Mouse (Mus musculus) G1E (cell line): Measurements from ENCODE around the gene Hoxb3. TPM values are rescaled to one million over a fixed set of nuclear protein-coding genes. Genes with fewer than 3 reads are reported as not detected.

ENCODE experiments used
- ATAC-seq: 2 replicates; pipeline ENCODE4 v1.8.0; 2016; ENCODE audit warnings: mild to moderate bottlenecking; ENCODE audit not compliant: insufficient number of reproducible peaks, poor library complexity, low FRiP score, severe bottlenecking; ENCODE audit errors: extremely low read depth
- DNase-seq: peaks from one replicate; pipeline ENCODE4 v3.0.0; 2012; ENCODE audit warnings: low spot score
- H3K27me3 ChIP-seq: 2 replicates; pipeline ENCODE4 v1.6.1; 2012; ENCODE audit warnings: mild to moderate bottlenecking, low read length, inconsistent platforms; ENCODE audit not compliant: insufficient read depth
- H3K36me3 ChIP-seq: replicated peaks from 2 replicates; pipeline ENCODE3; 2012; ENCODE audit warnings: mild to moderate bottlenecking, inconsistent platforms
- H3K4me1 ChIP-seq: 2 replicates; pipeline ENCODE4 v1.6.1; 2012; ENCODE audit warnings: low read depth, low read length, inconsistent platforms, mixed read lengths; ENCODE audit not compliant: insufficient read depth
- H3K4me3 ChIP-seq: 2 replicates; pipeline ENCODE4 v1.5.1; 2012; ENCODE audit warnings: low read depth, mild to moderate bottlenecking, inconsistent platforms, low read length, moderate library complexity, mixed read lengths
- H3K9me3 ChIP-seq: replicated peaks from 2 replicates; pipeline ENCODE4 v1.6.1; 2012; ENCODE audit warnings: inconsistent platforms
- CTCF ChIP-seq: IDR thresholded peaks from 2 replicates; pipeline ENCODE4 v1.5.1; 2012; ENCODE audit warnings: low read depth, low read length, inconsistent platforms, mixed read lengths
- GATA1 ChIP-seq: IDR thresholded peaks from 2 replicates; pipeline ENCODE4 v1.6.1; 2012; ENCODE audit warnings: borderline replicate concordance, low read length, inconsistent platforms, mixed read lengths
- GATA2 ChIP-seq: IDR thresholded peaks from 2 replicates; pipeline ENCODE4 v1.6.1; 2012; ENCODE audit warnings: low read depth, low read length, inconsistent platforms, borderline replicate concordance
- POLR2AphosphoS5 ChIP-seq: IDR thresholded peaks from 2 replicates; pipeline ENCODE4 v1.6.1; 2012; ENCODE audit warnings: low read depth, low read length, inconsistent platforms; ENCODE audit not compliant: insufficient replicate concordance
- TAL1 ChIP-seq: conservative IDR thresholded peaks from 2 replicates; pipeline ENCODE4 v1.6.1; 2012; ENCODE audit warnings: low read depth, low read length, inconsistent platforms, mixed read lengths
- polyA plus RNA-seq: library from polyadenylated mRNA; stranded (reverse); fragments of >175 nt; gene quantifications from 2 replicates; pipeline ENCODE4 v1.2.3, GENCODE M21; 2012
- total RNA-seq, 2 experiments: library from RNA; stranded (forward) in 1 of 2; stranded (reverse) in 1 of 2; fragments of 200-1000 nt in 1 of 2; fragments of >200 nt in 1 of 2; fragmentation: Nextera tagmentation in 1 of 2; gene quantifications; 2 replicates each; pipeline ENCODE4 v1.2.3; 2014 to 2017

Gene Hoxb3
- total and polyA plus RNA-seq, 3 experiments, result 0.08 to 0.16 TPM; not detected in 1

DNA sequence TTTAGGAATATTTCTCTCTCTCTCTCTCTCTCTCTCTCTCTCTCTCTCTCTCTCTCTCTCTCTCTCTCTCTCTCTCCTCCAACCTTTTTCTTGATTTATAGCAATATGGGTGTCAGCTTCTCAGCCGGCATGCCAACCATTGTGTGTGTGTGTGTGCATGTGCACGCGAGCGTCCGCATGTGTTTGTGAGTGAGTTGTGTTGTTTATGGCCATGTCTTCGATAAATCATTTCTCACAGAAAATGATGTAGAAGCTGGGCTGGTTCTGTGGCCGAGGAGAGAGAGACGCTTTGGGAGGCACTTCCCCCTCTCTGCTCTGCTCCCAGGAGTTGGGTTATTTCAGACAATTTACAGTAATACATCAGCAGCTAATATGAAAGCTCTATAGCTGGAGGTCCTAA, 5.5 kb downstream of the Hoxb3 start:
- TF ChIP-seq TAL1 (no peak), POLR2AphosphoS5 (no peak), CTCF (no peak)
- peaks cover 45% of the 10 kb centered on the region for H3K27me3 ChIP-seq

DNA sequence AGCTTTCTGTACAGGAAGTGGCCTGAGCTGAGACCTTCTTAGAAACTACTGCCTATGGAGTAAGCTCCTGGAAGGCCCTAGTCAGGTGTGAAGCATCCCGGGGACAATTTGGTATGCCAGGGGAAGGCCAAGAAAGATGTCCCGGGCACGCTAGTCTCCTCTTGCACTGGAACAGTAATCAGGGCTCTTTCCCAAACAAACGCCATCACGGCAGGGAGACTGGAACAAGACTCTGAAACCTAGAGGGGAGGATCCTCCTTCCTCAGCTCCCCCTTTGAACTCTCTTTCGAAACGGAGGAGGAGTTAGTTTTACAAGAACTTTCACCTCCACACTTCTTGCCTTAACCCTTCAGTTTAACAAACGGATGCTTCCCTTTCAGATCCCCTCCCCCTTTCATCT, 9.0 kb downstream of the Hoxb3 start:
- Histone ChIP-seq H3K4me3 (no peak overlapping the region), H3K4me1 (no peaks in the 10 kb centered on the region), H3K27me3 (peaks cover 38% of the 10 kb centered on the region), H3K9me3 (no peaks in the 10 kb centered on the region), H3K36me3 (no peaks in the 10 kb centered on the region)
- DNase-seq, result no peak
- no peak for ATAC-seq
- TF ChIP-seq GATA2 (no peak), CTCF (no peak), TAL1 (no peak), GATA1 (no peak), POLR2AphosphoS5 (no peak)

More for the DNA sequence above, 5.5 kb downstream of the Hoxb3 start:
- H3K36me3 ChIP-seq, result no peaks in the 10 kb centered on the region
- no peak for ATAC-seq
- no peak for DNase-seq
- no peaks in the 10 kb centered on the region for H3K4me1 ChIP-seq
- no peaks in the 10 kb centered on the region for H3K9me3 ChIP-seq
- no peak overlapping the region for H3K4me3 ChIP-seq

DNA sequence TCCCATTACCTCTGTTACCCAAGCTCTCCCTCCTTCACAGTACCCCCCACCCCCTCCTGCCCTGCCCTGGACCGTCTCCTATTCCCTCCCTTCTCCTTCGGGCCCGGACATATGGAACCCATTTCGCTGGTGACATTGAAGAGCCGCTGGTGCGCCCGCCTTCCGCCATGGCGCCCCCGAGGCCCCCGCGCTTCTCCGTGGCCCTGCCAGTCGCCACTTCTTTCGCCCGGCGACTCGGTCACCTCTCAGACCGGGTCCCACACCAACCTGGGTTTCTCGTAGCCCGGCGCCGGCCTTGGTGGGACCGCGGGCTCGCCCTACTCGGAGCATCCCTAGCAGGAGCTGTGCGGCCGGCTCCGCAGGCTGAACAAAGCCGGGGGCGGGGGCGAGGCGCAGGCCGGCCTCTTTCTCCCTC, 9.5 kb downstream of the Hoxb3 start:
- H3K9me3 ChIP-seq, result no peaks in the 10 kb centered on the region
- ATAC-seq (no peak), DNase-seq (no peak)
- H3K4me3 ChIP-seq, result no peak overlapping the region
- H3K4me1 ChIP-seq, result no peaks in the 10 kb centered on the region
- no peaks in the 10 kb centered on the region for H3K36me3 ChIP-seq
- peaks cover 35% of the 10 kb centered on the region for H3K27me3 ChIP-seq
- TF ChIP-seq GATA2 (no peak), CTCF (no peak), GATA1 (no peak), POLR2AphosphoS5 (no peak), TAL1 (no peak)

DNA sequence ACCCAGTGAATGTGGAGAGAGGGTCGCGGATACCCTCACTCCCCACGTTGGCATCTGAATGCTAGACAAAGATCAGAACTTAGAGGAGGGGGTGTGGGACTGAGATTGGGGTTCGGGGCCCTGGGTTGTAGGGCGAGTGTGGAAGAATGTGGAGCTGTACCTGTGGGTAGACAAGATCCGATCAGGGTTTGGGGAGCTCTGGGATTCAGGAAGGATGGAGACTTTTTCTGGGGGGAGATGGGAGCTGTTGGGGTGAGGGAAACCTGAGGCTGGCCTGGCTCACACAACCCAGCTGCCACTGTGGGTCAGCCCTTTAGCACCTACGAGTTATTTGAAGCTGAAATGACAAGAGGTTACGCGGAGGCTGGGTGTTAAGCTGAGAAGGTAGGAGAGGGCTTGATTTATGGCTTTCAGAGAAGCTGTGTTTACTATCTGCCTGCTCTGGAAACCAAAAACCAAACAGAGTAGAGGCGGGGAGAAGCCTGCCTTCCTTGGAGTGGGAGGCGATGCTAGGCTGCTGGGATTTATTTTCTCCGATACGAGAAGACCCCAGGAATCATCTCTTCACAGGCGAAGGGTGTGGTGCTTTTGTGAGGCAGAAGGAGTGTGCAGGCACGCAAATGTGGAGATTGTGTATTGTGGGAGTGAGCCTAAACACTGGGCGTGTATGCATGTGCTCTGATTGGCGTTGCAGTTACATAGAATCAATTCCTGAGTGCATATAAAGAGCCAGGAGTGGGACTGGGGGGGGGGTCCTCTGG, 10.3 kb downstream of the Hoxb3 start:
- peaks cover 35% of the 10 kb centered on the region for H3K27me3 ChIP-seq
- H3K9me3 ChIP-seq, result no peaks in the 10 kb centered on the region
- no peak for ATAC-seq
- H3K4me1 ChIP-seq, result no peaks in the 10 kb centered on the region
- no peak for TF ChIP-seq POLR2AphosphoS5
- no peak for TF ChIP-seq GATA1
- TF ChIP-seq GATA2, result no peak
- no peak for TF ChIP-seq CTCF
- TF ChIP-seq TAL1, result no peak
- no peak overlapping the region for H3K4me3 ChIP-seq
- no peaks in the 10 kb centered on the region for H3K36me3 ChIP-seq
- DNase-seq, result no peak

DNA sequence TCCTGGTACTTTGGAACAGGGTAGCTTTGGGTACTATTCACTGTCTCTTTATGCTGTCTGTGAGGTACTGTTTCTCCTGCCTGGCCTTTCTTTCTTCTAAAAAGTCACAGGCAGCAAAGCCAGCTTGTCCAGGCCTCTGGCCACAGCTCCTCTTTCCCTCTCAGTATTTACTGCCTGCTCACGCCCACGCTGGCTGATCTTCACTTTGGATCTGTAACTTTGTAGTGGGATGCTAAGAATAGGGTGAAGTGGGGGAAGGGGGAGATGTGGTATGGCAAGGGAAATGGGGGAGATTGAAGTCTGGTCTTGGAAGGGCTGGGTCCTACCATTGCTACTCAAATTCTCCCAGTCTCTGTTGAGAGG, 10.9 kb downstream of the Hoxb3 start:
- H3K27me3 ChIP-seq, result peaks cover 35% of the 10 kb centered on the region
- no peak for TF ChIP-seq GATA1
- TF ChIP-seq POLR2AphosphoS5, result no peak
- no peak for TF ChIP-seq CTCF
- TF ChIP-seq GATA2, result no peak
- TF ChIP-seq TAL1, result no peak
- no peak for ATAC-seq
- H3K36me3 ChIP-seq, result no peaks in the 10 kb centered on the region
- H3K9me3 ChIP-seq, result no peaks in the 10 kb centered on the region
- DNase-seq, result no peak
- no peaks in the 10 kb centered on the region for H3K4me1 ChIP-seq
- H3K4me3 ChIP-seq, result no peak overlapping the region

DNA sequence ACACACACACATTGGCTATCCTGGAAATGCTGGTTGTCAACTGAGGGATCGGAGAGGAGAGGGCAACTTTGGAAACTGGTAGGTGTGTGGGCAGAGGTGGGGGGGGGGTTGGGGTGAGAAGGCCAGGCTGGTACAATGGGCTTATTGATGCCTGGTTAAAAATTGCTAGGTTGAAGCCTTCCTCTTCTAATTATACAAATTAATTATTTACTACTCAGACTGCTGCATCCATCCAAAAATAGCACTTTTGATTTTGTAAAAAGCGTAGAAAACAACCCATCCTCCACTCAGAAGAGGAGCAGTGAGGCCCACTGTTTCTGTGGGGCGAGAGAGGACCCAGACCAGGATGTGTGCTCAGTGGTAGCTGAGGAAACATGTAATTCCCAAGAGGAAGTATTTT, 11.9 kb downstream of the Hoxb3 start:
- Histone ChIP-seq H3K4me3 (no peak overlapping the region), H3K27me3 (peaks cover 36% of the 10 kb centered on the region), H3K9me3 (no peaks in the 10 kb centered on the region), H3K4me1 (no peaks in the 10 kb centered on the region), H3K36me3 (no peaks in the 10 kb centered on the region)
- DNase-seq (no peak), ATAC-seq (no peak)
- no peak for TF ChIP-seq POLR2AphosphoS5

DNA sequence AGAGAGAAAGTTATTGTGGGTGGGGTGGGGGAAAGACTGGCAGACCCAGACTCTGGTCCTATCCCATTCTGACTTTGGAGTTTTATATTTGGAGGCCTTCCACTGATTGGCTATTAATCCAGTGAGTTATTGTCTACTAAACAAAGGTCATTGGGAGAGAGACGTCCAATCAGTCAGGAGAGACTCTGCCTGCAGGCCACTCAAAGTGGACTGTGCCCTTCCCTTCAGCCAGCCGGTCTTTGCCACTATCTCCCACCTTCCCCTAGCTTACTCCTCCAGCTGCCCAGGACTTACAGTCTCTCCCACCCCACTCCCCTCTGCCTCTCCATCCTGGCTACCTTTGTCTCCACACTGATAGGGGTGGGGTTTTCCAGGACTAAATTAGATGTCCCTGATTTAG, 13.5 kb downstream of the Hoxb3 start:
- DNase-seq (no peak), ATAC-seq (no peak)
- Histone ChIP-seq H3K9me3 (no peaks in the 10 kb centered on the region), H3K4me3 (no peak overlapping the region), H3K27me3 (peaks cover 35% of the 10 kb centered on the region), H3K4me1 (no peaks in the 10 kb centered on the region), H3K36me3 (no peaks in the 10 kb centered on the region)
- TF ChIP-seq TAL1, result no peak
- no peak for TF ChIP-seq POLR2AphosphoS5
- TF ChIP-seq GATA2, result no peak
- no peak for TF ChIP-seq CTCF
- TF ChIP-seq GATA1, result no peak
